Mouse (Mus musculus): ENCODE measurements at regions not wholly inside any gene's neighbourhood (a gene's known extent, or its start where the extent isn't known, plus 50 kb on each side); places are given as distances from the start of the nearest gene placed in this dataset.

DNA sequence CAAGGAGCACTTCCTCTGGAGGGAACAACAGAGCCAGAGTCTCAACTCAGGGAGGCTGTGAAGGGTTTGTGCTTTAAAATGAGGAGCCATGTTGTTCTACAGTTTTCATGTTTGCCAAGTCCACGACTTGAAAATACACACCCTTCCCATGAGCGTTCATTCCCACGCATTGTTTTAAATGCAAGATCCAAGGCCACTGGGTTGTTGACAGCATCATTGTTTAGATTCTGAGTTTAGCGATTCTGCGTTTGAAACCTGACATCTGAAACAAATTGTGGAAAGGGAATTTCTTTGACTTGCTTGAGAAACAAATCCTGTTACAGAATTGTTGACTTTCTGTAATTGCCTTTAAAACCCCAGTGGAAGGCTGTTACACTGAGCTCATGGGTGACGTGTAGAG, 248.0 kb downstream of the Irs2 start:
- no peak for DNase-seq

DNA sequence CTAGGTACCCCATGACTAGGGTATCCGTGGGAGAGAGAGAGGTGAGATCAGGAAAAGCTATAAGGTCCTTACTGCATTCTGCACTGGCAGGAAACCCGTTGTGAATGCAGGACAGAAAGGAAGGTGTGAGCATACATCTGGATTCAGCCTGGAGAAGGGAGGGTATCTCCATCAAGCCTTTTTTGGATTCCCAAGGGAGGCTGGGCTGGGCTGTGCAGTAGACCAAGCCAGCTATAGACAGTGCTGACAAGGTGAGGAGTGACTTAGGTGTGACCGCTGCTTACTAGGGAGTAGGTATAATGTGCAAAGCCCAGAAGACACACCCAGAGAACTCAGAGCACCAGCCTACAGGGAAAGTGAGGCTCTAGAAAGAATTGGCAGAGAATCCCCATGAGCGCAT, 250.1 kb downstream of the Irs2 start:
- no peak for DNase-seq

DNA sequence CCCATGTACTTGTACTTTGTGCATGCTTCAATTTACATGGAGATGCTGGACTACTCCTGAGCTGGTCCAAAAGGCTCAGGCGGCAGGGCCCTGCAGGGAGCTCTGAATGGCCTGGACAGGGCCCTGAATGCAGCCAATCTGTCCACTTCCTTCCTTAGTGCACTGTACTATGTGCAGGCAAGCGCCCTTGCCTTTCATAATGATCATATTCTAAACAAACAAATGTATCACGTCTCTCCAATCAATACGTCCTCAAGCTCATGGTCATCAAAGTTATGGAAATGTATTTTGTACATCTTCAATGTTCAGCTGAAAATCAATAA, 253.3 kb downstream of the Irs2 start:
- no peak for DNase-seq

DNA sequence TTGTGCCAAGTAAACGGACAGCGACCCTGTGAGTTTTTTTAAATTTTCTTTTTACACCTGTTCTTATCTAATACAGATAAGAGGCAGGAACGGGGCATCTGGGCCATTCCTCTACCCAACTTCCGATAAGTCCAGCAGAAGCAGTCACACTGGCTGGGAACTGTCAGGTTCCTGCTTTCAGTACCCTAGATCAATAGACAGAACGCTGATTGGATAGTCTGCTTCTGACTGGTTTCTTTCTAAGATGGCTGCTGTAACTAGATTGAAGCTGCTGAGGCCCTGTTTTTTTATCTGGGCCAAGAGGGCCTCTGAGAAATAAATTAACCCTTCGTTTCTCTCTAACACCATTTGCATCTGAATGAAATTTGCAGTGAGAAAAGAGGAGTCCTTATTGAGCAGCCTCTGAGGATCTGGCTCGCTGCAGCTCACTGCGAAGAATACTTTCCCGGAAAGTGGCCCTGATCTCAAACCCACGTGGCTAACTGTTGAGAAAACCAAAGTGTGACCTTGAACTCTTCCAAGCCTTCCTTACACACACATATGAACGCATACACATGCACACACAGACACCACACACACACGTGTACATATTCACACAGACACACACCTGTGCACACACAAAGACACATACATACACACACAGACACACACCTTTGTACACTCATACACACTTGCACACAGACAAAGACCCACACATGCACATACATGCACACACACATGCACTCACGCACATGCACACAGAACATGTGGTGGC, 253.8 kb downstream of the Irs2 start:
- DNase-seq = no peak

DNA sequence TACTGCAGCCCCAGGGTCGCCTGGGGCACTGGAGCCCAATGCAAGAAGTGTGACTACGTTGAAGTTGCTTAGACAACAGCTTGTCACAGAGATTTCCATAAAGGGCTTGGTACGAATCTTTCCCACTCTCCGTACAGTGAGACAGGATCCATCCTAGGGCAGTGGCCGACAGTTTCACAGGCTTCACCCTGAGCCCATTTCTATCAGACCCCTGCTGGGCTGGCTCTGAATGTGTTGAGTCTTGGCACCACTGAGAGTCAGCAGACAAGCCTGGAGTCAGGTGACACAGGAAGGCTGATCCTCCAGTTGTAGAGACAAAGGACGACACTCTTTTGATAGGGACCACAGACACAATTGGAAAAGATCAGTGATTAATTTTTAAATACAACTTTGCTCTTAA, 255.2 kb downstream of the Irs2 start:
- DNase-seq = no peak

DNA sequence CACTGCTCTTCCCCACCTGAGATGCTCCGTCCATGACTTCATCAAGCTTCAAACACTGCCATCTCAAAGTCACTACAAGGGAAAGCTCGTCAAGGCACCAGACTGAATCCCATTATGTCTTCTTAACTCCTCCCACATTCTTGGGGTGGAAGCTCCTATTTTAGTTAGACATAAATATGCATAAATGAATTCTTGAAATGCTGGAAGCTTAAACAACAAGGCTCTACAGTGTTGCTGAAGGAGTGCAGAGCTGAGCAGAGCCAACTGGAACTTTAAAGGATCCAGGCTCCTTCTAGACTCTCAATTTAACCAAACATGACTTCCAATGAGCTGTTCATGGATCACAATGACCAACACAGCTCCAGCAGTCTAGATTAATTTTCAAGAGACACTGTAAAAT, 261.1 kb downstream of the Irs2 start:
- no peak for DNase-seq

DNA sequence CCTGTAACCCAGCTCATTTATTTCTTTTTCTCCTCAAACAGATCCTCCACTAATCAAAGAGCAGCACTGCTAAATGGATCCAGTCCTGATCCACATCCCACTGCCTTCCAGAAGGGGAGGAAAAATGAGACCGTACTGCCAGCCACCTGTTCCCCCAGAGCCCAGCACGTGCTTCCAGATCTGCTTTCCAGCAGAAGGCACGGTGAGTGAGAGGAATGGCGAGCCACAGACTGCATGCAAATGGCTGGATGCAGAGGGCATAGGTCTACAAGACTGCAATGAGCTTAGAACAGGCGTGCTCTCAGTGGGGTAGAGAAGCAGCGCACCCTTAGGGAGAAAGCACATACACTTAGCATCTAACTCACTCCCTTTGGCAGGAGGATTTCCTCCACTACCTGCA, 265.0 kb downstream of the Irs2 start:
- DNase-seq = no peak

DNA sequence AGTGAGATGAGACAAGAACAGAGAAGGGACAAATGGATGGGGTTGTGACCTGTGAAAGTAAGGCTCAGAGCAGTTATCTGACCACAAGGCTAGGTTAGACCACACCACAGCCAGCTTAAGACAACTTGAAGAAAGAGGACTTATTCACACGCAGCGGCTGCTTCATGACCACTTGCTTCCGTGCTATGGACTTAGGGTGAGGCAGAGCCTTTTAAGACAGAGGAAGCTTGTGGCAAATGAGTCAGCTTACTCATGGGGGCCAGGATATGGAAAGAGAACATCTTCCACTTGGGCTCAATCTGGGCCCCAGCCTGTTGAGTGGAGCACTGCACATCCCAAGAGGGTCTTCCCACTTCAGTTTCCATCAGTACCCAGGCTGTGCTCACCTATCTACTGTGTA, 267.4 kb downstream of the Irs2 start:
- DNase-seq = no peak

DNA sequence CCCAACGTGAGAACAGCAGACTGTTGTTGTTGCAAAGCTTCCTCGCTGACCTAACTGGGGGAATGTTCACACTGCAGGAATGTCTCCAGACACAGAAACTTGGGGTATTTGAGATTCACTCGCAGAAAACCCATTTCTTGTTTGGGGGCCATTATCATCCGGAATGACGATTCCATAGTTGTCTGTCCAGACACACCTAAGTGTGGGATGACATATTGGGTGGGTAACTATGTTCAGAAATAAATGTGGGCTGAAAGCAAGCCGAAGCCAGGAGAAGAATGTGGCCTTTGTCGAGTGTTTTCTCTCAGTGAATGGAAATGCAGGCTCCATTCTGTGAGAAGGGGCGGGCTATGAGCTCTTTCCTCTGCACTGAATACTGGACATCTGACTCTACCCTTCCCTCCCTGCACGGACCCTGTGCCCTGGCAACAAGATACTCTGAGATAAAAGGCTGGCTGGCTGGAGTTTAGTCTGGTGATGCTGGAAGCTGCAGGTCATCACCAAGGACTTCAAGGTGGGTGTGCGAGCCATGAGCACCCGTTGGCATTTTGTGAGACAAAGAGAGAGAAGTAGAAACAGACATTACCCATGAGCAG, 269.7 kb downstream of the Irs2 start:
- no peak for DNase-seq

DNA sequence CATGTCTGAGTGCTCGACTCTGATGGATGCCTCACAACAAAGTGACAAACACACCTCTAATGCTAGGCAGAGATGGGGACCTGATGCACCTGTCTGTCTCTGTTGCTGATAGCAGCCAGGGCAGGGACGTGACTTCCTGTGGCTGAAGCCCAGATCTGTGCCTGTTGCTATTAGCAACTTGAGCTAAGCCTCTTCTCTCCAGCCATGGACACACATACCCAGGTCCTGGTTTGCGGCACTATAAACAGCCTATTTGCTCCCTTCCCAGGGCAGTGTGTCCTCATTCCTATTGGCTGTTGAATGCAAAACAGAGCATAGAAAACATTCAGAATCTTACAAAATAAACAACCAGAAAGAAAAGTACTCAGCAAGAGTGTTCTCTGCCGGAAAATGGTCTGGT, 273.5 kb downstream of the Irs2 start:
- DNase-seq = no peak

DNA sequence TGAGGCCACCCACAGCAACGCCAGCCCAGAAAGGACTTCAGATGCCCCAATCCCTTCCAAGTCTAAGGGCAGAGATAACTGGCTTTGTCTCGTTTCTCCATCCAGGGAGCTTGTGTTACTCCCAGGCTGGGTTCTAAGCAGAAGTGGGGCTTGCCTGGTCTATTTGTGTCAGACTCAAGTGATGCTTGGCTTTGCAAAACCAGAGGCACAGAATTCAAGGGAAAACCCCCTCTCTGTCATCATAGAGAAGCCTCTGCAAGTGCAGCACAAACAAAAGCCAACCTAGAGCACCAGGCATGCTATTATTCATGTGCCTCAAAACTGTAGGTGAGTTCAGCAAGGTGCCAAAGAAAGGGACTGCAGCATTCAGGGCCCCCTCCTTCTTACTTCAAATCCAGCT, 284.9 kb downstream of the Irs2 start:
- no peak for DNase-seq

DNA sequence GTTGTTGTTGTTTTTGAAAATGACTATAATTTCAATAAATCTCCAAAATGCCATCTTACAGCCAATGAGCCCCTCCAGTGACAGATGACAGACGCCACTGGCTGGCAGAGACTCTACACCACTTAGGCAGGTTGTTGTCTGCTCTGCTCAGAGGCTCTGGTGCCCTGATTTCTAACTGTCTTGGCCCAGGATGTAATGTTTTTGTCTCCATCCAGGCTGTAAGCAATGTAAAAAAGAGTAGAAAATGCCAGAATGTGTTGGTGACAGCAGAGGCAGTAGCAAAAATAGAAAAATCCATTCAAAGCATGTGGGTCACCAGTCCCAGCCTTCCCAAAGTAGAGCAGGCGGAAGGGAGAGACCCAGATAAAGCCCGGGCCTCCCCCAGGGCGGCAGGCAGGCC, 285.5 kb downstream of the Irs2 start:
- DNase-seq = no peak

DNA sequence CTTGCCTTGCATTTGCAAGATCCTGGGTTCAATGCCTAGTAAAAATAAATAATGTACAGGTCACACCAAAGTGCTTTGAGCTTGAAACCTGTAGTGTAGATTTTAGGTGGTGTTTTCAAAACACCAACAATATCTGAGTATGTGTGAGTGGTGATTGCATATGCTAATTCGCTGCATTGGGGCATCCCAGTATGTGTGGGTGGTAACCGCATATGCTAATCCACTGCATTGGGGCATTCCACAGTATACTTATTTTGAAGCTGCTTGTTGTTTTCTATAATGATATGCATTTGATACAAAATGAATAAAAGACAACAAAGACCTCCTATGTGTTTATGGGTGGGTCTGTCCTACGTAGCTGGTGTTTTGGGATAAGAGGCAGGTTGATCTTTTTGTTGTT, 285.9 kb downstream of the Irs2 start:
- no peak for DNase-seq

DNA sequence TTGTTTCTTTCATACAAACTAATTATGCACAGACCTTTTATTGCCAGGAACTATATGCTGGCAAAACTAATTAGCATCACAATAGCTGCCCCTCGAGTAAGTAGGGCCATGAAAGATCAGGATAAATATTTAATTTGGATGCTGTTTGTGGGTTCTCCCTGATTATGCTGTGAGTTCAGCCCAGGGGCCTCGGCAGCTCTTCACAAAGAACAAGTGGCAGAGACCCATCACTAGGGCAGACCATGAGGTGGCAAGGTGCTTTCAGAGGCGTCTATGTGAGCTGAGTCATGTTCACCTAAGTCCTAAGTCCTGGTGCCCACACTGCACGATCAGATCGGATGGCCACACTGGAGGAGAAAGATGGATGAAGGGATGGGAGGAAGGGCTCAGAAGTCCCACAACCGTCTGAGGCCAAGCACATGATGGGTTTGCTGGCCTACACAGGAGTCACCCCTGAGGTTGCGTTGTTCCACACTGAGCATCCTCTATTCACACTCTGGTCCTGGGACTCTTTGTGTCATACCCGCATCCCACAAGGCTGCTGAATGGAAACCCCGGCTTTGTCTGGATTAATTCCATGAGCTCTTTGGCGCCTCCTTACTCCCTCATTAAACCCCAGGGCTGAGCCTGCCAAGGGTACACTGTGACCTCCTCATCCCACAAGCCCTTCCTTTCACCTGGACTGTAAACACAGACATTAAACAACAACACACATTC, 287.0 kb downstream of the Irs2 start:
- no peak for DNase-seq

DNA sequence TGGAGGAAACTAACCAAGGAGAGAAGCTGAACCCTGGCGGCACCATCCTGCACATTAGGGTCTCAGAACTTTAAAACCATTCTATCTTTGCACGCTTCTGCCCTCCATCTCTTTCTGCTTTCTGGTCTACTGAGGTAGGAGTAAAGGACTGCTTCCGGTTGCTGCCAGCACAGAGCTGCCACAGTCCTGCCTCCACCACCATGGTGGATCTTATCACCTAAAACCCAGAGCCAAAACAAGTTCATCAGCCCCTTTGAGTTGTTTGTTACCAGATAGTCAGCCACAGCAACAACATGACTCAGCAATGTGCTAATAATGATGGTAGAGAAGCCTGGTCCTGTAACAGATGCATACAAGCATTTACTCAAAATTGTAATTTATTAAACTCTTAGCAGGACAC, 287.9 kb downstream of the Irs2 start:
- no peak for DNase-seq

DNA sequence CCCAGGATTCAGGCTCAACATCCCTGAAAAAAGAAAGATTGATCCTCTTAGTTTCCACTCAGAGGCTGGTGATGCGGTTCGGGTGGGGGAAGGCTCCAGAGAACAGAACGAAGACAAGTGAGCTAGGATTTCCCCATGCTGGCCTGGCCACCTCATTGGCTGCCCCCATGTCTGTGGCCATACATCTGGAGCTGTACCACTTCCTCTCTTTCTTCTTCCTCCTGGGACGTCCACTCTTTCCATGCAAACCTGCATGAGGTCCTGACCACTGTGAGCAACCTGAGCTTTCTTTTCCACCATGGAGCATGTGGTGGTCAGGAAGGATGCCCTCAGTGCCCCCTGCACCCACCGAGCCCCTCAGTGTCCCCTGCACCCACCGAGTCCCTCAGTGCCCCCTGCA, 288.8 kb downstream of the Irs2 start:
- no peak for DNase-seq

DNA sequence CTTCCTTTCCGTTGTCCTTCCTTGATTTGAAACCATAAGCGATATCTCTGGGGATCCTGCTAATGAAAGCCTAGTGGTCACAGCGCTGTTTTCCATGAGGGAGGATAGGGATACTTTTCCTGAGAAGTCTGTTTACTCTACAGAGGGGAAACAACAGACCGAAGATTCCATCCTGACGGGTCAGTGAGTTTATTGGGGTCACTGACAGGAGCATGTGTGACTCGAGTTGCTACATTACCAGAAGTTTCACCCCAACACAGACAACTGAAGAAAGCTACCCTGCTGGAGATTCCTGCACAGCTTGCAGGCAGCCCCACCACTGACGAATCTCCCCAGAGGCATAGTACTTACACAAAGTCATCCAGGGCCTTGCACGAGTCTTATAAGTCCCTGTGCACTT, 291.0 kb downstream of the Irs2 start:
- no peak for DNase-seq

DNA sequence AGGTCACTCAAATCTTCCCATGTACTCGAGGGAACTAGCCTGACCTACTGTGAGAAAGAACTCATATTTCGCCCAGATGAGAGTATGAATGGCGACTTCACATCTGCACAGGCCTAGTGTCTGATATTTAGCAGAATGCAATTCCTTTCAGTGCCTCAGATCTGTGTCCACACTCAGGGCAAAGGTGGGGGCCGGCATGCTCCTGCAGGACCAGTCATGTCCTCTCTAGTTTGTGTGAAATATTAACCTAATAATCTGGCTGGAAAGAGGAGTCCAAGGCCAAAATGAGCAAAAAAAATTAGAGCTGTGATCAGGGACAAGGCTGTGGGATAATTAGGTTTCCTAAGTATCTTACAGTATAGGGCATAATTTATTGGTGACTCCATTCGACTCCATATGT, 292.1 kb downstream of the Irs2 start:
- no peak for DNase-seq

DNA sequence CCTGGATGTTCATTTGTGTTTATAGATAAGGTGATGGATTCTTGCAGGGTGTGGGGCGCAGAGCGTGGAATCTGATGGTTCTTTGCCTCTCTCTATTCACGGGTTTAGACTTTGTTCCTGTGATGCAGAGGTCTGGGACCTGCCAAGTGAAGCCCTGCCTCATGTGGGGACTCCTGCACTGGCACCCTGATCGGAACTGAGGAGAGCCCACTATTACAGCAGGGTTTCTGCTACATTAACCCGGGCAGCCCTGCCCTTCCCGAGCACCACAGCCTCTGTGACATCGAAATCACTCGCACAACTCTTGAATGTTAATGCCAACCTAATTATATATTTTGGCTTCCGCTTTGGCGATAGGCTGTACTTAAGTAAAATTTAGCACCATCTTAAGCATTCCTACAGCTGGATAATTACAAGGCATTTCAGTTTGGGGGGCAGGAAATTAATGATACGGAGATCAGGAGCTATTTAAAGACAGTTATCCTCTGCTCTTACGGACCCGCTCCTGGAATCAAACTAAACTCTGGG, 294.7 kb downstream of the Irs2 start:
- DNase-seq = no peak

DNA sequence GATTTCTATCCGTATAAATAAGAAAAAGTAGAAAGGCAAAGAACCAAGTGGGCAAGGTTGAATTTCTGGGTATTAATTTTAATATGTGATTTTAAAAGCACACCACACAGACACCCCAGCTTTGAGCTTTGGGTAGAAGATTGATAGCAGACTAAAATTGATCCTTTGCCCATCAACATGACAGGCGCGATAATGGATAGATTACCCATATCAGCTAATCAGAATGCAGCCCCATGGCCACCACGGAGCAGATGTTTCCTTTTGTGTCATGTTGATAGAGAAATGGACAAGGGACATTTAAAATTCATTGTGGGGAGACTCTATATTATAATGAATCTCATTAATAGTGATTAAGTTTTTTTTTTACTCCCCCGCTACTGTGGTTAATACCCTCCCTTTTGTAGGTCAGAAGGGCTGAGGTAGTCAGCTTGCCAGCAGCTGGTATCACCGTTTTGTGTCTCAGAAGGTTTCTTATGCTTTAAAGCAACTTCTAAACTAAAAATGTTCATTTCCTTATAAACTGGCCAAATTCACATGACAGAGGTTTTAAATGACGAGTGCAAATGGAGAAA, 296.1 kb downstream of the Irs2 start:
- DNase-seq = no peak

DNA sequence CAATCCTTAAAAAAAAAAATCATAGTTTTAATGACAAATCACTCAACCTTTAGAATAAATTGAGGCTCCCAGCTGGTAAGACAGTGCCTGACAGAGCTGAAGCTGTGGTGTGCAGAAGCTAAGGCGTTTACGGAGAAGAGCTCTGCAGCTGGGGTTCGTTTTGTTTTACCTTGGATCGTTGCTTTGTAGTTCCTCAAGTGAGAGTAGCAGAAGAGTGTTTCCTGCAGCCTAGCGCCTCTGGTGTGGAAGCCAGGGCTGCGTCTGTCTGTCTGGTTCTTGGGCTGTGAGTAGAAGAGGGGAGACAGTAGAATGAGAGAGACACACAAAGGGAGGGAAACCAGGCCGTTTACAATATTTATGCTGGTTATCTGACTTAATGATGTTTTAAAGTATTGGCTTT, 296.8 kb downstream of the Irs2 start:
- DNase-seq = no peak

DNA sequence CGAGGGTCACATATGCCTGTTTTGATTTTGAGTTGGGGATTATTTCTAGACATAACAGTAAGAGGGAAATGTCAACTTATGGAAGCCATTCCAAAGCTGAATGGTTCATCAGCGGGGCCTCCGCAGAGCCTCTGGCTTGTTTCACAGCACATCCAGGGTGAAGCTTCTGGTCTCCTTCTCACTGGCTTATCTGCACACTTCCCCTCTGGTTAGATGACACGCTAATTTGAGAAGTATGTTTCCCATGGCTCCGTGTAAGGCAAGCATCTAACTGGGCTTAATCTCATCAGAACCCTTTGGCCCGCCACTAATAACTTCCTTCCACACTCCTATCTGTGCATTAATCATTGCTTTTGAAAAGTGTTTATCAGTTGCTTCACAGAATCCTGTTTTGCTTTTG, 299.7 kb downstream of the Irs2 start:
- no peak for DNase-seq

DNA sequence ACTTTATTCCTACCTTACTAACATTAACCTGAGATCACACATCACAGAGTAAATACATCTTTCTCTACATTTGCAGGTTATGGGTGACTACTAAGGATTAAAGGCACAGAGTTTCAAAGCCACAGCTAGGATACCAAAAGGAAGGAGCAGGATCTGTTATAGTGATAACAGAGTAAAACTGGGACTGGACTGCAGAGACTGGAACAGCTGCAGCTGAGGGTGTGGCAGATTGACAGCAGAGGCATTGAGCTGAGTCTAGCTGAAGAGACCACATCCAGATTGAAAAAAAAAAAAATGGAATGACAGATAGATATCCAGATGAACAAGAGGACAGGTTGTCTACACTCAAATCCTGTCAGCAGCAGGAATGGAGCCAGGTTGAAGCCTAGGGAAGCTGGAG, 301.1 kb downstream of the Irs2 start:
- DNase-seq = no peak

DNA sequence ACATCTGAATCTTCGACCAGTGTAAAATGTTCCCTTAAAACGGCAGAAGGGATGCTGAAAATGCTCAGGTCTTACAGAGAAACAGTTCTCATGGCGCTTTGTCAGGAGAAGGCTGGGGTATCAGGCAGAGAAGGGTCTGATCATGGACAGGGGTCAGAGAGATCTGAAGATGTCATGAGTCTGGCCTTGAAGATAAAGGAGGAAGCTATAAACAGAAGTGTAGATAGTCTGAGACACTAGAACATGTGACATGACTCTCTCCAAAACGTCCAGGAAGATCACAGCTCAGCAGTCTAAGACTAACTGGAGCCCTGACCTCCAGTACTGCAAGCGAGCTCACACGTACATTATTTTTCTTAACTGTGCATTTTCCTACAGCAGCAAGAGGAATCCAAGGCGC, 302.3 kb downstream of the Irs2 start:
- no peak for DNase-seq

Measured in lung, postnatal 10 days (tissue).